Mouse (Mus musculus) neural tube, embryonic 13.5 days (tissue): ENCODE results near the gene Rapgef4. TPM values are rescaled to one million over a fixed set of nuclear protein-coding genes. Genes with fewer than 3 reads are reported as not detected.

Source experiments
- ATAC-seq: fragments of 200-750 bp; cut with Nextera tagmentation; 2 replicates; pipeline ENCODE4 v1.8.0; 2017; ENCODE audit warnings: low read depth, mild to moderate bottlenecking, moderate TSS enrichment, moderate library complexity
- H3K27ac ChIP-seq: fragments of 300-500 bp; sonication (generic); replicated peaks from 2 replicates; pipeline ENCODE4 v1.5.1; 2015; ENCODE audit warnings: moderate library complexity, mild to moderate bottlenecking, inconsistent platforms
- H3K27me3 ChIP-seq: fragments of 300-500 bp; sonication (generic); 2 replicates; pipeline ENCODE4 v1.6.1; 2015; ENCODE audit warnings: mild to moderate bottlenecking, inconsistent platforms
- H3K36me3 ChIP-seq: fragments of 300-500 bp; sonication (generic); 2 replicates; pipeline ENCODE4 v1.6.1; 2015; ENCODE audit warnings: mild to moderate bottlenecking, inconsistent platforms
- H3K4me1 ChIP-seq: fragments of 300-500 bp; sonication (generic); replicated peaks from 2 replicates; pipeline ENCODE4 v1.6.1; 2015; ENCODE audit warnings: inconsistent platforms
- H3K4me2 ChIP-seq: fragments of 300-500 bp; sonication (generic); 2 replicates; pipeline ENCODE4 v1.6.1; 2015; ENCODE audit warnings: inconsistent platforms, mild to moderate bottlenecking, moderate library complexity
- H3K4me3 ChIP-seq: fragments of 300-500 bp; sonication (generic); 2 replicates; pipeline ENCODE4 v1.5.1; 2015; ENCODE audit warnings: mild to moderate bottlenecking, inconsistent platforms
- H3K9ac ChIP-seq: fragments of 300-500 bp; sonication (generic); 2 replicates; pipeline ENCODE4 v1.6.1; 2015; ENCODE audit warnings: moderate library complexity, mild to moderate bottlenecking, inconsistent platforms
- H3K9me3 ChIP-seq: fragments of 300-500 bp; sonication (generic); 2 replicates; pipeline ENCODE4 v1.6.1; 2016; ENCODE audit warnings: inconsistent platforms
- WGBS: fragments of 180-500 bp; shearing (Covaris S2); methylation state at CpG from one replicate; pipeline ENCODE4 v1.1.7; 2015; 5-methylcytosine and 5-hydroxymethylcytosine counted together
- polyA plus RNA-seq: library from polyadenylated mRNA; unstranded; fragments of >200 nt; fragmentation: Nextera tagmentation; extraction: Ambion mirVana; gene quantifications from 2 replicates; pipeline ENCODE4 v1.2.1, GENCODE M21; 2015

Gene Rapgef4
- polyA plus RNA-seq, 1 experiment from 2014 or later: 24.7 TPM

DNA sequence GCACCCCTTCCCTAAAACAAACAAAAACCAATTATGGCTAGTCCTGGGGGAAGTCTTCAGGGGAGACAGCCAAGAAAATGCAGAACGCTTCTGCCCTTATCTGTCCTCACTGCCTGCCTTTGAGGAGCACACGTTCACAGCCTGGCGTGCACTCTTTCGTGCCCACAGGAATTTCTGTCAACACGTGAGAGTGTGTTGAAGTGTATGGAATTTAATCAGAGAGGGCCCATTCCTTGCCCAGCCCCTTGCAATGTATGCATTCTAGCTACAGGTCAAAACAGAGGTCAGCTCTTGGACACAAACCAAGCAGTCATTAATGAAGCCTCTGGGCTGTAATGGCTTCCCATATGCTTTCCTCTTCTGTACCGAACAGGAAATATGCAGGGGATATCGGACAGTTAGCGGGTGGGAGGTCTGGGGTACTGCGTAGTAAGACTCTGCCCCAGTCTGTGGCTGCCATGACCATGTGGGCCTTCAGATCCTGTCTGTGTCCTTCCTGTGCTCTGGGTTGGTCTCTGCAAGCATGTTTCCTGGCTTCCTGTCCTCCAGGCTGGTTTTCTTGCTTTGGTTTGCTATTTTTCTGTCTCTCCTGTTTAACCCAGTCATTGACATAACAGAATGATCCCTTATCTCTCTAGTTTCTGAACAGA is 188.5 kb downstream of the Rapgef4 start:
- WGBS: 69% methylated on average over 9 of the region's 9 CpGs
- no peaks in the 10 kb centered on the region for H3K9me3 ChIP-seq
- peaks cover 16% of the 10 kb centered on the region for H3K4me1 ChIP-seq
- ATAC-seq: no peak
- H3K27ac ChIP-seq: no peak overlapping the region
- no peaks in the 10 kb centered on the region for H3K36me3 ChIP-seq
- no peak overlapping the region for H3K4me3 ChIP-seq
- H3K9ac ChIP-seq: no peak overlapping the region
- no peaks in the 10 kb centered on the region for H3K27me3 ChIP-seq
- no peak overlapping the region for H3K4me2 ChIP-seq

DNA sequence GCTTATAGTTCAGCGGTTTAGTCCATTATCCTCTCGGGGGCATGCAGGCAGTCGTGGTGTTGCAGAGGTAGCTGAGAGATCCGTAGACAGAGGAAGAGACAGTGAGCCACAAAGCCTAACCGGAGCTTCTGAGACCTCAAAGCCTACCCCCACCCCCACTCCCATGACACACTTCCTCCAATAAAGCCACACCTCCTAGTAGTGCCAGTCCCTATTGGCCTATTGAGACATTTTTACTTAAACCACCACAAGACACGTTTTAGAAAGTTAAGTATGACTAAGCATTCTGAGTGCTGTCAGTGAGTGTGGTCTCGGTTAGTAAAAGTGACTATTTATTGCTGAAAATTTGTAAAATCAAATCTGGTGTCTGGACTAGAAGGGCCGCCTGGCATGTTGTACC is 189.5 kb downstream of the Rapgef4 start:
- no peak overlapping the region for H3K4me3 ChIP-seq
- no peaks in the 10 kb centered on the region for H3K36me3 ChIP-seq
- 81% methylated on average over 8 of the region's 8 CpGs for WGBS
- H3K9ac ChIP-seq: no peak overlapping the region
- H3K4me2 ChIP-seq: no peak overlapping the region
- no peaks in the 10 kb centered on the region for H3K27me3 ChIP-seq
- H3K27ac ChIP-seq: no peak overlapping the region
- no peaks in the 10 kb centered on the region for H3K9me3 ChIP-seq
- peaks cover 19% of the 10 kb centered on the region for H3K4me1 ChIP-seq
- no peak for ATAC-seq

DNA sequence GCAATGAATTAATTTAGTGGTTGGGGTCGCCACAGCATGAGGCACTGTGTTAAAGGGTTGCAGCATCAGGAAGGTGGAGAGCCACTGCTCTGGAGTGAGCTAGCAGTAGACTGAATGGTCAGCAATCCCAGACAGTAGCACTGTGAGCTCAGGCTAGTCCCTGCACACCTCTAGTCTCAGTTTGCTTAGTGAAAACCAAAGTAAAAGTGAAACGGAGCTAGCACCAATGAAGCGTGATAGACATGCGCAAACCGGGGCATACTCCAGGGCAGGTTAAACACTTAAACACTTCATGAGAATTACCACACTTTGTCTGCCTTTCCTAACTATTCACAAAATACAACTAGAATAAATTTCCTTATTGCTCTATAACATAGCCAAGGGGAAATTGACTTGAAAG is 190.2 kb downstream of the Rapgef4 start:
- Histone ChIP-seq H3K4me2 (no peak overlapping the region), H3K4me3 (no peak overlapping the region), H3K36me3 (no peaks in the 10 kb centered on the region), H3K4me1 (peaks cover 25% of the 10 kb centered on the region), H3K9me3 (no peaks in the 10 kb centered on the region), H3K27me3 (no peaks in the 10 kb centered on the region), H3K9ac (no peak overlapping the region), H3K27ac (no peak overlapping the region)
- no peak for ATAC-seq
- 95% methylated on average over 5 of the region's 5 CpGs for WGBS

DNA sequence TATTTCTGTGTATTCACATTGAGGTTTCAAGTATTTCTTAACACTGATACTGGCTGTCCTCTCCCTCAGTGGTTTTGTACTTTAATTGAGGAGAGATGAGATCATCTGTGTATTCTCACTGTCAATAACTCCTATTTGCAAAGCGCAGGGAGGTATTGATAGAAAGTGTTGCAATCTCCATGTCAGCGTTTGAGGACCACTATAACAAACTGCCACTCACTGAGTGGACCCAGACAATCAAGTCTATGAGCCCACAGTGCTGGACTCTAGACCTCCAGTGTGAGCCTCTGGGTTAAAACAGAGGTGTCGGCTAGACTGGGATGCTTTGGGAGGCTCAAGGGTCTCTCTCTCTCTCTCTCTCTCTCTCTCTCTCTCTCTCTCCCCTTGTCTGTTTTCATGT is 192.0 kb downstream of the Rapgef4 start:
- H3K9me3 ChIP-seq: no peaks in the 10 kb centered on the region
- no peaks in the 10 kb centered on the region for H3K36me3 ChIP-seq
- no peak for ATAC-seq
- H3K4me1 ChIP-seq: peaks cover 35% of the 10 kb centered on the region
- H3K4me2 ChIP-seq: no peak overlapping the region
- no peak overlapping the region for H3K4me3 ChIP-seq
- no peak overlapping the region for H3K9ac ChIP-seq
- no peak overlapping the region for H3K27ac ChIP-seq
- no peaks in the 10 kb centered on the region for H3K27me3 ChIP-seq
- 77% methylated on average over 3 of the region's 3 CpGs for WGBS

DNA sequence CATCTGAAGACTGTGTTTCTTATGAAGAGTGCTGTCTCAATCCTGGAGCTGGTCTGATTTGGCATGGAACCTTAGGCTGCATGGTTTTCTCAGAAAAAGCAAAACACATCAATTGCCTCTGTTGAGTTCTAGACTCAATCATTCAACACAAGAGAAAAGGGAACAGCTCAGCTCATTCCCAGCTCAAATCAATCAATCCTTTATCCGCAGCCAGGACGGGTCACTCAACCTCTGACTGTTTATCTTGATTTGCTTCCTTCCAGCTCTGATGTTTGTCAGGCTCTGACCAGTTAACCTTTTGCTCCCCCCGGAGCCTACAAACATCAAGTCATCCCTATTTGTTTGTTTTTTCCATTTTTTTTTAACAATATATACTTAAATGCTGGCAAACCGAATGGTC is 192.8 kb downstream of the Rapgef4 start:
- Histone ChIP-seq H3K9me3 (no peaks in the 10 kb centered on the region), H3K9ac (no peak overlapping the region), H3K36me3 (no peaks in the 10 kb centered on the region), H3K4me2 (no peak overlapping the region), H3K4me3 (no peak overlapping the region), H3K27ac (no peak overlapping the region), H3K27me3 (no peaks in the 10 kb centered on the region), H3K4me1 (peaks cover 40% of the 10 kb centered on the region)
- 69% methylated on average over 4 of the region's 4 CpGs for WGBS
- ATAC-seq: no peak

DNA sequence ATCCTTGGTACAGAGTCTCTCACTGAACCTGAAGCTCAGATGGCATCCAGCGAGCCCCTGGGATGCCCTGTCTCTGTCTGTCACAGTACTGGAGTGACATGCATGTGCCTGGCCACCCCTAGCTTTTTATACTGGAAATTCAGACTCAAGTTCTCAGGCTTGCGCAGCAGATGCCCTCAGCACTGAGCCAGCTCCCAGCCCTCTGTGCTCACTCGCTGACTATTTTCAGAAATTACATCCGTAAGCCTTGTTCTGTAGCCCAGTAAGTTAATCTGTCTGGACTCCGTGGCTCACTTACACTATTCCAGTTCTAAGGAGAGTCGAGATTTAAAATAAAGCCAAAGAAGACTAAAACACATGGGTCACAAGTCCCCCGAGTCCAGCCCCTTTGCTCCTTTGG is 194.5 kb downstream of the Rapgef4 start:
- WGBS: 73% methylated on average over 7 of the region's 7 CpGs

DNA sequence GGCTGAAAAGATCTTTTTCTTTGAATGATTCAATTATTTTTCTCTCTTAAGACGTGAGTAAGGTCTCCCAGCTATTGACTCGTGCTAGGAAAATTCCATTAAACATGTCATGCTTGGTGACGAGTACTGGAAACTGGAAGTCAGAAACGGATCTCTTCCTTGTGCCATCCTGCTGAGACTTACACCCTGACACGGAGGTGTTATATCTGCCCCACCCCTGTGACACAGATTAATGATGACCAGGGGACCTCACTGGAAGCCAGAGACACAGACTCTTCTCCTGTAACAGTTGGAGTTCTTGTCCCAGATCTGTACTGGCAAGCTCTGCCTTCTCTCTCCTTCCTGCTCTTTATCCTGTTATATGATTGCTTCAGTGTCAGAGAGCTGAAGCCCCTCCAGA is 194.9 kb downstream of the Rapgef4 start:
- Histone ChIP-seq H3K9ac (peak overlapping the region; percentile 32; the same call in 1 of the 2 replicates), H3K4me2 (no peak overlapping the region), H3K4me1 (peaks cover 37% of the 10 kb centered on the region), H3K9me3 (no peaks in the 10 kb centered on the region), H3K27ac (no peak overlapping the region), H3K27me3 (no peaks in the 10 kb centered on the region), H3K36me3 (no peaks in the 10 kb centered on the region; the same call in 1 of the 2 replicates), H3K4me3 (no peak overlapping the region)
- WGBS: 27% methylated on average over 5 of the region's 5 CpGs
- no peak for ATAC-seq

More for the DNA sequence above, 194.5 kb downstream of the Rapgef4 start:
- peaks cover 37% of the 10 kb centered on the region for H3K4me1 ChIP-seq
- no peaks in the 10 kb centered on the region for H3K9me3 ChIP-seq
- no peaks in the 10 kb centered on the region for H3K27me3 ChIP-seq
- no peaks in the 10 kb centered on the region; the same call in 1 of the 2 replicates for H3K36me3 ChIP-seq
- 0 out of 2 replicates have a peak overlapping the region, but pooled peaks have one; percentile 32 for H3K9ac ChIP-seq
- ATAC-seq: no peak
- no peak overlapping the region for H3K4me2 ChIP-seq
- no peak overlapping the region for H3K27ac ChIP-seq
- H3K4me3 ChIP-seq: no peak overlapping the region

DNA sequence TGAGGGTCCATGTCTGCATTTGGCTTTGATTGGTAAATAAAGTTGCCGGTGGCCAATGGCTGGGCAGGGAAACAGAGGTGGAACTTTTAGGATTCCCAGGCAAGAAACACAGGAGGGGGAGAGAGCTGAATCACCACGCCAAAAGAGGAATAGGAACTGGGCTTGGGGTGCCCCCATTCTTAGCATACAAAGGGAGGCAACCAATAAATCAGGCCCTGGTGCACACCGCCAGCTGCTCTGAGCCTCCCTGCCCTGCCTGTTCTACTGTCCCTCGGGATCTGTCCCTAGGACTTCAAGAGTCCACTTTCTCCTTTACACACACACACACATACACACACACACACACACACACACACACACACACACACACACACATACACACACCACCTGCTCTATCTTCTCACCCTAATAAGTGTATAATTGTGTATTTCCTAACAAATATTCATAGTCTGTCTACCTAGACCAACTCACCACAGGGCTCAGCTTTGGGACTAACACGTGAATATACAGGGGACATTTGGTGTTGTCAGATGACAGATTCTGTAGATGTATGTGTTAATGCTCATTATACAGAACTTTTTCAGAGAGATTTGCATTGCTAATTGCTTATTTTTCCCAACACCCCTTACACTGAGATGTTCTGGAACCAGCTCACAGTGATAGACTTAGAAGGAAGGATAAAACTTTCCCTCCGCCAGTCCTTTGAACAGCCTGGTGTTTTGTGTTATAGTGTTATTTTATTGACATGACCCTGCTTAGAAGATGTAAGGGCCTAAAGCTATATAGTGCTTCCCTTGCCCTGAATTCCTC is 196.4 kb downstream of the Rapgef4 start:
- 40% methylated on average over 5 of the region's 6 CpGs for WGBS
- 0 out of 2 replicates have a peak, but pooled peaks have one; percentile 73 for ATAC-seq
- Histone ChIP-seq H3K4me1 (peaks cover 37% of the 10 kb centered on the region), H3K4me2 (no peak overlapping the region), H3K9ac (no peak overlapping the region), H3K4me3 (no peak overlapping the region), H3K27me3 (no peaks in the 10 kb centered on the region), H3K36me3 (peaks cover 4% of the 10 kb centered on the region; the same call in 1 of the 2 replicates), H3K9me3 (no peaks in the 10 kb centered on the region), H3K27ac (no peak overlapping the region)

DNA sequence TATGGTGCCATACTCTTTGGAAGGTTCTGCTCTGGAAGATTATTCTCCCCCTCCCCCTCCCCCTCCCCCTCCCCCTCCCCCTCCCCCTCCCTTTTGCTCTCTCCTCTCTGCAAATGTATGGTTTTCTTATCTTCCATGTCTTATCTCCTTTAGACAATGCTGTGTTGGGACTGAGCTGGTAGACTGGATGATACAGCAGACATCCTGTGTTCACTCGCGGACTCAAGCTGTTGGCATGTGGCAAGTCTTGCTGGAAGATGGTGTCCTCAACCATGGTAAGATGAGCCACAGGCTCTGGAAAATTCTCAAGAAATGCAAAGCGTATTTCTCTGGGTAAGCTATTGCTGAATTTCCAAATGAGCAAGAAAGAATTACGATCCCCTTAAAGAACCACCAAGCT is 197.0 kb downstream of the Rapgef4 start:
- Histone ChIP-seq H3K27me3 (no peaks in the 10 kb centered on the region), H3K4me3 (no peak overlapping the region), H3K36me3 (peaks cover 4% of the 10 kb centered on the region; the same call in 1 of the 2 replicates), H3K4me1 (peaks cover 37% of the 10 kb centered on the region), H3K4me2 (0 out of 2 replicates have a peak overlapping the region, but pooled peaks have one; percentile 21), H3K9ac (no peak overlapping the region), H3K27ac (0 out of 2 replicates have a peak overlapping the region, but pooled peaks have one; percentile 59), H3K9me3 (no peaks in the 10 kb centered on the region)
- 76% methylated on average over 4 of the region's 4 CpGs for WGBS
- no peak for ATAC-seq

DNA sequence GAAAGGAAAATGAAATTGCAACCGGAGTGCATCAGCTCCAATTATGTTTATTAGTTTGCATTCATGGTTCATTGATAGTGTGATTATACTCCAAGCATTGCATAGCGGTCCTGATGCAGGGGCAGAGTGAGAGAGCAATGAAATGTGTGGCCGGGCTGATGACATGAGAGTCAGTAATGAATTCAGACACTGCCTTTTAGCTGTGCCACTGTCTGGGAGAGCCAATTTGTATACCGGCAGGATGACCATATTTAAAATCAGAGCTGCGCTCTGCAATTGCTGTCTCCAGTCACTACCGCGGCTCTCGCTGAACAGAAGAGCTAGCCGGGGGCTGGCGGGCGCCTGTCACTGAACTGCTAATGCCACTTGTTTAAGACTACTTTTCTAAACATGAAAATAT is 197.5 kb downstream of the Rapgef4 start:
- peak overlapping the region; percentile 59 for H3K27ac ChIP-seq
- H3K9me3 ChIP-seq: no peaks in the 10 kb centered on the region
- H3K4me1 ChIP-seq: peaks cover 37% of the 10 kb centered on the region
- no peak overlapping the region for H3K9ac ChIP-seq
- H3K4me2 ChIP-seq: peak overlapping the region; percentile 21; the same call in 1 of the 2 replicates
- H3K36me3 ChIP-seq: peaks cover 4% of the 10 kb centered on the region; the same call in 1 of the 2 replicates
- H3K4me3 ChIP-seq: no peak overlapping the region
- no peaks in the 10 kb centered on the region for H3K27me3 ChIP-seq
- 61% methylated on average over 11 of the region's 11 CpGs for WGBS
- peak; percentile 67; the same call in 1 of the 2 replicates for ATAC-seq

DNA sequence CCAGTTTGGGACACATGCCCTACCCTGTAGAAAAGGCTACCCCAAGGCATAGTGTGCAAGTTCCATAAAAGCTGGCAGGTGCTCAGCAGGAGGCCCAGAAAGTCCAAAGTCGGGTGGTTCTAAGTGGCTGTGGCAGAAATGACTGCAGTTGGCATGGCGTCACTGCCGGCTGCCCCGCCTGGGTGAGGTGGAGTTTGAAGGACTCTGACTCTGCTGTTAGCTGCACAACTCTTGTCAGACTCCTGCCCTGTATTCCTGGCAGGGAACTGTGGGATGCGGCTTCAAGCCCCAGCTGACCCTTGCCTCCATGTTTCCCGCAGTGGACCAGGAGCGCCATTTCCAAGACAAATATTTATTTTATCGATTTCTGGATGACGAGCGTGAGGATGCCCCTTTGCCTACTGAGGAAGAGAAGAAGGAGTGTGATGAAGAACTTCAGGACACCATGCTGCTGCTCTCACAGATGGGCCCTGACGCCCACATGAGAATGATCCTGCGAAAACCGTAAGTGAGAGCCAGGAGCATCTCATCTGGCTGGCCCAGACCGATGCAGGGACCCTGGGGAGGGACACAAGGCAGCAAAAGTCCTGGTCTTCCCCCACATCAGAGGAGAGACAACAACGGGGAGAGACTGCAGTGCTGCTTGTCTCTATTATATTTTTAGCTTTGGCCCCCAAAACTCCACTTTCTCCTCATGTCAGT is 198.7 kb downstream of the Rapgef4 start:
- Histone ChIP-seq H3K4me1 (peaks cover 37% of the 10 kb centered on the region), H3K4me2 (no peak overlapping the region), H3K4me3 (no peak overlapping the region), H3K36me3 (peaks cover 4% of the 10 kb centered on the region; the same call in 1 of the 2 replicates), H3K27me3 (no peaks in the 10 kb centered on the region), H3K9me3 (no peaks in the 10 kb centered on the region), H3K9ac (no peak overlapping the region), H3K27ac (no peak overlapping the region)
- WGBS: 92% methylated on average over 15 of the region's 15 CpGs
- no peak for ATAC-seq

DNA sequence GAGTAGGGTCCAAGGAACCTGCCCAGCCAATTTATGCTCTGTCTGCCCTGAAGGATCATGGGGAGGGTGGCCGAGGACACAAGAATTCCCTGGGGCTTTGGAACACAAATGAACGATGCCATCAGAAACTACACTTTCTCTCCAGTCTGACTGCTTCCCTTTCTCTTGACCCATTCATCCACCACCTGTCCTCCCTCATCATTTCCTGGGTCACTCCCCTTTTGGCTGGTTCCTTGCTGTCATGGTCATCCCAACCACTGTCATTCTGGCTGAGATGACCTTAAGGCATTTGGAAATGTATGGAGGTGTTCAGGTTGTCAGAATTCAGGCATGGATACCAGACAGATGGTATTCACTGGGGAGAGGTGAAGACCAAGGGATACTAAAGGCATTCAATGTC is 200.4 kb downstream of the Rapgef4 start:
- no peak overlapping the region for H3K4me3 ChIP-seq
- WGBS: 59% methylated on average over 2 of the region's 2 CpGs
- H3K9me3 ChIP-seq: no peaks in the 10 kb centered on the region
- H3K27ac ChIP-seq: no peak overlapping the region
- H3K36me3 ChIP-seq: peaks cover 4% of the 10 kb centered on the region; the same call in 1 of the 2 replicates
- H3K27me3 ChIP-seq: no peaks in the 10 kb centered on the region
- no peak overlapping the region for H3K9ac ChIP-seq
- H3K4me1 ChIP-seq: peaks cover 26% of the 10 kb centered on the region
- H3K4me2 ChIP-seq: no peak overlapping the region
- no peak for ATAC-seq
